Mouse (Mus musculus): ENCODE measurements around the gene Lrmda. TPM values are rescaled to one million over a fixed set of nuclear protein-coding genes. Genes with fewer than 3 reads are reported as not detected.

Lrmda gene
- polyA plus RNA-seq, 1 experiment from 2014 or later = not detected

DNA sequence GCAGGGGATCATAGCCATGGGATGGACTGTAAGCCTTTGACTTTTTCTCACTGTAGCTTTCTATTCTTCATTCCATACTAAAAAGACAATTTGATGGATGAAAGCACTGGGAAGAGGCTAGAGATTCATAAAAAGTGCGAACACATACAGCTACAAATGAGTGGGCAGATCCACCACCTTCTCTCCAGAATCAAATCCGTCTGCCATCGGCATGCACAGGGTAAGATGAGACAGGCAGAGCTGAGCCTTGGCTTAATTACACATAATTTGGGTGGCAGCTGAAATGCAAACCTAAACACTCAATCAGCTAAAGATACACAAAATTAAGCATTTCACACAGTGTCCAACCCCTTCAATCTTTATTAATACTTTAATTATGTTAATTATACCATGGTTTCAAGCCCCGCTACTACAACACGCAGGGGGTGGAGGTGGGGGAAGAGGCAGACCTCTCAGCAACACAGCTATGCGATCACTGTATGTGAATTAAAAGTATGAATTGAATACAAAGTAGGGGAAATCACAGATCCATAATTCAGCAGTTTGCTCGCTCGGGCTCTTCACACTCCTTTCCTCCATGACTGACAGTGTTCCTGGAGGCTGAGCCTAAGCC lies 709.2 kb downstream of the Lrmda start:
- H3K9ac ChIP-seq (replicated peaks; ENCODE audit: low read length) = no peak overlapping the region
- no peaks in the 10 kb centered on the region for H3K36me3 ChIP-seq (ENCODE audit: control insufficient read depth, insufficient read depth, low read length)
- no peak for ATAC-seq (ENCODE audit: low FRiP score, low TSS enrichment)
- 75% methylated on average over 8 of the region's 8 CpGs for WGBS
- H3K4me2 ChIP-seq (ENCODE audit: low read length) = no peak overlapping the region
- H3K27me3 ChIP-seq (ENCODE audit: control insufficient read depth, insufficient read depth, low read length) = no peaks in the 10 kb centered on the region
- no peak overlapping the region for H3K4me3 ChIP-seq (replicated peaks; ENCODE audit: low read depth, low read length)
- no peaks in the 10 kb centered on the region for H3K4me1 ChIP-seq (ENCODE audit: control insufficient read depth, insufficient read depth, low read length)
- no peaks in the 10 kb centered on the region for H3K9me3 ChIP-seq (ENCODE audit: control insufficient read depth, low read length)
- H3K27ac ChIP-seq (replicated peaks; ENCODE audit: low read depth, low read length) = no peak overlapping the region
- DNase-seq = no peak

DNA sequence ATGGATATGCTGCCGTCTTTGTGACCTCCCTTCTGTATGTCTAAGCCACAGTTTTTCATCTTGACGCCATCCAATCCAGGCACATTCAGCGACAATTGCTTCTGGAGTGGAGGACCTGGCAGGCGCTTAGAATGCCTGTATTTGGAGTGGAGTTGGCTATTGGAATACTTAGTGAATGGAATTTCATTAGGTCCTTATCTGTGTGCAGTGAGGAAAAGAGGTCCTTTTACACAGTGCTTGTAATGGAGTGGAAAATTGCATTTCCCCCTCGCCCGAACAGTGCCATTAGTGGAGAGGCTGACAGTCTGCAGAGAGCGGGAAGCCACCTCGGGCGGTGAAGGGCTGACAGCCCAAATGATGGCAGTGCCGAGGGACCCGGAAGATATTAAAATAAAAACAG lies 719.1 kb downstream of the Lrmda start:
- DNase-seq (peak; percentile 20), ATAC-seq (ENCODE audit: low FRiP score, low TSS enrichment) (no peak)
- H3K4me2 ChIP-seq (ENCODE audit: low read length) = no peak overlapping the region
- no peak overlapping the region for H3K4me3 ChIP-seq (replicated peaks; ENCODE audit: low read depth, low read length)
- H3K27me3 ChIP-seq (ENCODE audit: control insufficient read depth, insufficient read depth, low read length) = peaks cover 6% of the 10 kb centered on the region; the same call in 1 of the 2 replicates
- 80% methylated on average over 11 of the region's 11 CpGs for WGBS
- no peaks in the 10 kb centered on the region for H3K36me3 ChIP-seq (ENCODE audit: control insufficient read depth, insufficient read depth, low read length)
- H3K27ac ChIP-seq (replicated peaks; ENCODE audit: low read depth, low read length) = no peak overlapping the region
- H3K9ac ChIP-seq (replicated peaks; ENCODE audit: low read length) = no peak overlapping the region
- H3K4me1 ChIP-seq (ENCODE audit: control insufficient read depth, insufficient read depth, low read length) = no peaks in the 10 kb centered on the region
- H3K9me3 ChIP-seq (ENCODE audit: control insufficient read depth, low read length) = no peaks in the 10 kb centered on the region

DNA sequence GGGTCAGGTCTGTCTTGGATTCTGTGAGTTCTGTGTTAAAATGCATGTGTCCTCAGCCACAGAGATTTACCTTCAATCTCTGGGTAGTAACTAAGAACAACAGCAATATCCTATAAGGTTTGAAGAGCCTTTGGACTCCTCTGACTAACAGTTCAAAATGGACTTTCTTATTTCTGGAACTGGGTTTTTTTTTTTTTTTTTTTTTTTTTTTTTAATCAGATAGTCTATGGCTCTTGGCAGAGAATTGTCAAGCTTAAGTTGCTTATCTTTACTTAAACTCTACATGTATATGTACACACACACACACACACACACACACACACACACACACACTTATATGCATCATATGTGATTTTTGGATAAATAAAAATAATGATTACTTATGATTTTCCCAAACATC lies 723.0 kb downstream of the Lrmda start:
- ATAC-seq (ENCODE audit: low FRiP score, low TSS enrichment) (no peak), DNase-seq (no peak)
- peaks cover 6% of the 10 kb centered on the region; the same call in 1 of the 2 replicates for H3K27me3 ChIP-seq (ENCODE audit: control insufficient read depth, insufficient read depth, low read length)
- H3K27ac ChIP-seq (replicated peaks; ENCODE audit: low read depth, low read length) = no peak overlapping the region
- H3K4me1 ChIP-seq (ENCODE audit: control insufficient read depth, insufficient read depth, low read length) = peaks cover 14% of the 10 kb centered on the region
- H3K9ac ChIP-seq (replicated peaks; ENCODE audit: low read length) = no peak overlapping the region
- H3K9me3 ChIP-seq (ENCODE audit: control insufficient read depth, low read length) = no peaks in the 10 kb centered on the region
- H3K4me3 ChIP-seq (replicated peaks; ENCODE audit: low read depth, low read length) = no peak overlapping the region
- H3K36me3 ChIP-seq (ENCODE audit: control insufficient read depth, insufficient read depth, low read length) = no peaks in the 10 kb centered on the region
- no peak overlapping the region for H3K4me2 ChIP-seq (ENCODE audit: low read length)

DNA sequence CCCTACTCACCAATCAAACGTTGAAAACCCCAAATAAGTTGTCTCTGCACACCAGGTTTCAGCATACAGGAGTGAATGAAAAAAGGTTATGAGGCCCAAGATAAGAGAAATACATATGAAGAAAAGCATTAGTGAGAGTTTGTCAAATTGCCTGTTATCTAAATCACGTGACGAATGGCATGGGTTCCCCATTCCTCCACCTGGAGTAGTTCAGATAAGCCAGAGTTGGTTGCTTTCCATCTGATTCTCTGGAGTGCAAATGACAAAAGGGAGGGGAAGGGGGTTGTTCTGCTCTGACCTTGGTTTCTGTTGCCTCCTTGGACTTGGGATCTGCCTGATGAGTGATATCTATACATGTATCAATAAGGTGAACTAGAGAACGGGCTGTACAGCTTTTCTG lies 723.8 kb downstream of the Lrmda start:
- Histone ChIP-seq H3K27me3 (ENCODE audit: control insufficient read depth, insufficient read depth, low read length) (peaks cover 6% of the 10 kb centered on the region; the same call in 1 of the 2 replicates), H3K9me3 (ENCODE audit: control insufficient read depth, low read length) (no peaks in the 10 kb centered on the region), H3K9ac (replicated peaks; ENCODE audit: low read length) (no peak overlapping the region), H3K36me3 (ENCODE audit: control insufficient read depth, insufficient read depth, low read length) (no peaks in the 10 kb centered on the region), H3K27ac (replicated peaks; ENCODE audit: low read depth, low read length) (no peak overlapping the region), H3K4me3 (replicated peaks; ENCODE audit: low read depth, low read length) (no peak overlapping the region), H3K4me2 (ENCODE audit: low read length) (no peak overlapping the region), H3K4me1 (ENCODE audit: control insufficient read depth, insufficient read depth, low read length) (peaks cover 14% of the 10 kb centered on the region)
- ATAC-seq (ENCODE audit: low FRiP score, low TSS enrichment) = no peak
- no peak for DNase-seq
- 81% methylated on average over 4 of the region's 4 CpGs for WGBS

DNA sequence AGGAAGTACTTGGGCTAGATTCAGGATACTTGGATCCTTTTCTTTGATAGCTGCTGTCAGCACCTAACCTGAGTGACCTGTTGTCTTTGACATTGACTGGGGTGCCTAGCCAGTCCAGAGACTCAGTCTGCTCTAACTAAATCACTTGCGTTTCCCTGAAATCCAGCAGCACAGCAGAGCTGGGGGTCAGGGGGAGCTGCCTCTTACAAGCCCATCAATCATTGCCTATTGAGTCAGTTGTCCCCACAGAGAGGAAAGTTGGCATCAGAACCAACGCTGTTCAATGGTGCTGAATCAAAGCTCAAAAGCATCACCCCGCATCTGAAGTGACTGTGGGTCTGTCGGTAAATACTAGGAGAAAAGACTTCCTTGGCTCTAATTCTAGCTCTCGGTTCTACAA lies 725.2 kb downstream of the Lrmda start:
- WGBS = 19% methylated on average over 5 of the region's 5 CpGs
- ATAC-seq (ENCODE audit: low FRiP score, low TSS enrichment) (no peak), DNase-seq (peak; percentile 52)
- H3K9ac ChIP-seq (replicated peaks; ENCODE audit: low read length) = no peak overlapping the region
- no peaks in the 10 kb centered on the region for H3K9me3 ChIP-seq (ENCODE audit: control insufficient read depth, low read length)
- no peak overlapping the region for H3K27ac ChIP-seq (replicated peaks; ENCODE audit: low read depth, low read length)
- peaks cover 6% of the 10 kb centered on the region; the same call in 1 of the 2 replicates for H3K27me3 ChIP-seq (ENCODE audit: control insufficient read depth, insufficient read depth, low read length)
- H3K36me3 ChIP-seq (ENCODE audit: control insufficient read depth, insufficient read depth, low read length) = no peaks in the 10 kb centered on the region
- no peak overlapping the region for H3K4me2 ChIP-seq (ENCODE audit: low read length)
- no peak overlapping the region for H3K4me3 ChIP-seq (replicated peaks; ENCODE audit: low read depth, low read length)
- peaks cover 14% of the 10 kb centered on the region for H3K4me1 ChIP-seq (ENCODE audit: control insufficient read depth, insufficient read depth, low read length)

DNA sequence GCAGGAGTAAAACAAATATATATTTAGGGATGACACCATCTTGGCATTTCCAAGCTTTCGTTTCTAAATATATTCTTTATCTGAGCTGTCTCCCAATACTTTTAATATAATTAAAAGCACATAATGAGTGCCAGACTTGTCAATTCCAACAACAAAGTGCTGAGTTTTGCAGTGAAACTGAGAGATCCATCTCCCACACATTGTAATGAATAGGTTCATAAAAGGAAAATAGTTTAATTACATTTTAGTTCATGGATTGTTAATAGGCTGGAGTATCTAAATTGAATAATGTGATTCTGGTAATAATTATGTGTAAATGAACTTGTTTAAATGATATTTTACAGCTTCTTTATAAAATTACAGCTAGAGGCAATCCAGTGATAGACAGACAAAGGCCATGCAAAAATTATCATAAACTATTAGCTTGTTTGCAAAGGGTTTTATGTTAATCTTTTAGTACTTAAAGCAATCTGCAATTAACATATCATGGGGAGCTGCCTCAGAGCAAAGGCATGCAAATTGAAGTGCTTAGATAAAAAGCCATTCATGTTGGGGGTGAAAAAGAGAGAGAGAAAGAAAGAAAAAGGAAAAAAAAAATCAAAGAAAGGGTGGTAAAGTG lies 725.9 kb downstream of the Lrmda start:
- Histone ChIP-seq H3K4me1 (ENCODE audit: control insufficient read depth, insufficient read depth, low read length) (peaks cover 14% of the 10 kb centered on the region), H3K9ac (replicated peaks; ENCODE audit: low read length) (no peak overlapping the region), H3K4me2 (ENCODE audit: low read length) (no peak overlapping the region), H3K36me3 (ENCODE audit: control insufficient read depth, insufficient read depth, low read length) (no peaks in the 10 kb centered on the region), H3K9me3 (ENCODE audit: control insufficient read depth, low read length) (no peaks in the 10 kb centered on the region), H3K4me3 (replicated peaks; ENCODE audit: low read depth, low read length) (no peak overlapping the region), H3K27ac (replicated peaks; ENCODE audit: low read depth, low read length) (no peak overlapping the region), H3K27me3 (ENCODE audit: control insufficient read depth, insufficient read depth, low read length) (peaks cover 6% of the 10 kb centered on the region; the same call in 1 of the 2 replicates)
- WGBS = 38% methylated on average over 1 of the region's 1 CpGs
- peak; percentile 60 for DNase-seq
- ATAC-seq (ENCODE audit: low FRiP score, low TSS enrichment) = no peak; the same call in 1 of the 2 replicates

DNA sequence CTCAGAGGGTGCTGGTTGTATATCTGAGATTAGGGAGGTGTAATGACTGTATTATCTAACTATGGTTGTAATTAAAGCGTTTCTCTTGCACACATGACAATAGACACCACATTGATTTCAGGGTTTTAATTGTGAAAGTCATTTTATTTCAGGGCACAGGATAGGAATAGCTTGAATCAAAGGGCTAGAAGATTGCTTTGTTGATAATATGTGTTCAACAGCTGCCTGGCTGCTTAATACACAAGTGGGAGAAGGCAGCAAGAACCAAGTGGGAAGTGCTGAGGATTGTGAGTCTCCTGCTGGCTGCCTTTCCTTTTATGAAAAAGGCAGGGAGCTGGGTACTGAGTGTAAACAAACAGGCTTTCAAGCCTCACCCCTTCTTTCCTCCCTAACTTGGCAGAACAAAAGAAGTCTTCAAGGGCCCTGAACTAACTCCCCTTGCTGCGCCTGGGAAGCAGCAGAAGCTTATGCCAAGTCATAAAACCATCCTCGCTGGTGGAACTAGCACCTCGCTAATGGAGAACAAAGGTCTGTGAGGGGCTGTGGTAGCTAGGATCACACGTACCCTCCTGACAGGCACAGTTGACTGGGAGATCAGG lies 726.5 kb downstream of the Lrmda start:
- H3K4me3 ChIP-seq (replicated peaks; ENCODE audit: low read depth, low read length) = no peak overlapping the region
- H3K4me2 ChIP-seq (ENCODE audit: low read length) = no peak overlapping the region
- H3K27ac ChIP-seq (replicated peaks; ENCODE audit: low read depth, low read length) = no peak overlapping the region; the same call in 1 of the 2 replicates
- H3K4me1 ChIP-seq (ENCODE audit: control insufficient read depth, insufficient read depth, low read length) = peaks cover 14% of the 10 kb centered on the region
- H3K9me3 ChIP-seq (ENCODE audit: control insufficient read depth, low read length) = no peaks in the 10 kb centered on the region
- peak; percentile 63 for DNase-seq
- no peaks in the 10 kb centered on the region for H3K36me3 ChIP-seq (ENCODE audit: control insufficient read depth, insufficient read depth, low read length)
- 0% methylated on average over 5 of the region's 5 CpGs for WGBS
- H3K9ac ChIP-seq (replicated peaks; ENCODE audit: low read length) = no peak overlapping the region
- peaks cover 6% of the 10 kb centered on the region; the same call in 1 of the 2 replicates for H3K27me3 ChIP-seq (ENCODE audit: control insufficient read depth, insufficient read depth, low read length)
- ATAC-seq (ENCODE audit: low FRiP score, low TSS enrichment) = no peak

DNA sequence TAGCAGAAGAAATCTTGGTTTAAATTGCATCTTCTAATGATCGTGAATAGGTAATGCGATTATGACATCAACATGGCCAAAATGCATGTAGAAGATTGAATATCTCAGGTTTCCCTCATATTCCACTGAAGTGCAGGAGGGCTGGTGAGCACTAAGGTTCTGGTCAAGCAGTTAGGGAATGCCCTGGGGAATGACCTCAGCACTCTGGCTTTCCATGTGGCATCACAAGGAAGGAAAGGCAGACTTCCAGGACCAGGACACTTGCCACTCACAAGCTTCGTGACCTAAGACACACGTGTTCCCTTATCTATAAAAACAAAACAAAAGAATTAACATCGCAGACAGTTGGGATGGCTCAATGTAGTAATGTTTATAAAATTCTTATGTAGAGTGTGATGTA lies 728.3 kb downstream of the Lrmda start:
- H3K4me2 ChIP-seq (ENCODE audit: low read length) = no peak overlapping the region
- no peak for ATAC-seq (ENCODE audit: low FRiP score, low TSS enrichment)
- H3K9ac ChIP-seq (replicated peaks; ENCODE audit: low read length) = no peak overlapping the region
- no peak overlapping the region for H3K27ac ChIP-seq (replicated peaks; ENCODE audit: low read depth, low read length)
- no peaks in the 10 kb centered on the region for H3K36me3 ChIP-seq (ENCODE audit: control insufficient read depth, insufficient read depth, low read length)
- H3K4me3 ChIP-seq (replicated peaks; ENCODE audit: low read depth, low read length) = no peak overlapping the region
- no peak for DNase-seq
- WGBS = 97% methylated on average over 5 of the region's 5 CpGs
- no peaks in the 10 kb centered on the region for H3K27me3 ChIP-seq (ENCODE audit: control insufficient read depth, insufficient read depth, low read length)
- peaks cover 14% of the 10 kb centered on the region for H3K4me1 ChIP-seq (ENCODE audit: control insufficient read depth, insufficient read depth, low read length)
- H3K9me3 ChIP-seq (ENCODE audit: control insufficient read depth, low read length) = no peaks in the 10 kb centered on the region

DNA sequence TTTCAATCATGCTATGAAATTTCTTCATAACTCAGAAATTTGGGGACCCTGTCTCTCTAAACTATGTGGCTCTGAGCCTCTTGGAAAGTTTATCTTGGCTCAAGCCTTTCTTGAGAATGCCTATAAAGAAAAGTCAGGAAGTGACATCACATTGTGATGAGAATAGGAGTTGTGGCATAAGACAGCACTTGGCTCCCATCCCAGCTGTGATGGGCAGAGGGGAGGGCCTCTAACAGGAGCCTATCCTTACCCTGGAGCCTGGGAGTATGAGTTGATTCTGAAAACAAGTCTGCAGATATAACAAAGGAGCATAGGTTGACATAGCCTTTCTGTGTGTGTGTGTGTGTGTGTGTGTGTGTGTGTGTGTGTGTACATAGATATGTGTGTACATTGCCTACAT lies 730.9 kb downstream of the Lrmda start:
- H3K4me2 ChIP-seq (ENCODE audit: low read length) = no peak overlapping the region
- H3K4me3 ChIP-seq (replicated peaks; ENCODE audit: low read depth, low read length) = no peak overlapping the region
- ATAC-seq (ENCODE audit: low FRiP score, low TSS enrichment) (no peak), DNase-seq (no peak)
- no peaks in the 10 kb centered on the region for H3K9me3 ChIP-seq (ENCODE audit: control insufficient read depth, low read length)
- no peak overlapping the region for H3K27ac ChIP-seq (replicated peaks; ENCODE audit: low read depth, low read length)
- no peaks in the 10 kb centered on the region for H3K36me3 ChIP-seq (ENCODE audit: control insufficient read depth, insufficient read depth, low read length)
- no peak overlapping the region for H3K9ac ChIP-seq (replicated peaks; ENCODE audit: low read length)
- no peaks in the 10 kb centered on the region for H3K27me3 ChIP-seq (ENCODE audit: control insufficient read depth, insufficient read depth, low read length)
- peaks cover 10% of the 10 kb centered on the region for H3K4me1 ChIP-seq (ENCODE audit: control insufficient read depth, insufficient read depth, low read length)

Measured in midbrain, embryonic 14.5 days (tissue).